Comparison of ENCODE assay signal across 11 mouse cellular contexts in the genomic region with DNA sequence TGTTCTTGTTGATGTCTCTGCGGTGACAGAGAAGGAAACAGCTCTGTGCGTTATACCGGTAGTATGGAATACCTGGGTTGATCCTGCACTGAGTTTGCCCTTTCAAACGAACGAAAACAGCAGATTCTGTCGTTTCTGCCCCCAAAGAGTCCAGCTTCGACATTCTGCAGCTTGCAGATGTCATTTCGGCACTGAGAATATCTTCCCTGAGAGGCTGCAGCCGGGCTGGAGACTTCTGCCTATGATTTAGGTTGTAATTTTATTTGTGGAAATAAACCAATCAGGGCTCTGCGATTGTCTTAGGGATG.
A peak's percentile ranks its signal among the peaks of the same experiment; 100 is the strongest.
DNase-seq lines count a peak whose midpoint lies in the region; ATAC-seq and TF ChIP-seq lines count a peak whose summit lies in the region.
"Had no signal": no experiment of that assay in that cellular context is flagged by ENCODE, and none has a peak within 500 bp of the region (broad histone marks: within the 10 kb centered on the region; RNA-seq: fewer than 3 reads in every experiment).

No protein-coding gene starts in this region.

- H3K27me3 ChIP-seq in neural tube, embryonic 11.5 days (ENCODE audit: control insufficient read depth, insufficient read depth, low read length), result no peaks in the 10 kb centered on the region
- H3K27me3 ChIP-seq in hindbrain, embryonic 11.5 days (ENCODE audit: control insufficient read depth, insufficient read depth, low read length), result no peaks in the 10 kb centered on the region
- no peaks in the 10 kb centered on the region for H3K27me3 ChIP-seq in midbrain, embryonic 13.5 days
- H3K27me3 ChIP-seq in lung, postnatal 0 days (replicated peaks; ENCODE audit: insufficient read depth, low read length), result no peaks in the 10 kb centered on the region
- H3K27me3 ChIP-seq in stomach, postnatal 0 days (ENCODE audit: control insufficient read depth, insufficient read depth, low read length), result no peaks in the 10 kb centered on the region

- ATAC-seq in neural tube, embryonic 11.5 days (ENCODE audit: insufficient read depth, low FRiP score, low TSS enrichment), result no peak
- no peak; the same call in 1 of the 2 replicates for ATAC-seq in hindbrain, embryonic 11.5 days (ENCODE audit: low FRiP score)
- ATAC-seq in midbrain, embryonic 13.5 days, result no peak; the same call in 1 of the 2 replicates
- no peak for ATAC-seq in lung, postnatal 0 days
- no peak for ATAC-seq in stomach, postnatal 0 days (ENCODE audit: low FRiP score, low TSS enrichment)

- no peak overlapping the region for H3K27ac ChIP-seq in neural tube, embryonic 11.5 days (ENCODE audit: low read depth, low read length)
- H3K27ac ChIP-seq in hindbrain, embryonic 11.5 days (ENCODE audit: low read depth, low read length), result peak overlapping the region; percentile 32; the same call in 1 of the 2 replicates
- peak overlapping the region; percentile 85 for H3K27ac ChIP-seq in midbrain, embryonic 13.5 days
- no peak overlapping the region for H3K27ac ChIP-seq in lung, postnatal 0 days (ENCODE audit: low read length)
- no peak overlapping the region for H3K27ac ChIP-seq in stomach, postnatal 0 days (replicated peaks)
- H3K27ac ChIP-seq: liver, embryonic 14.5 days had no signal

- peak overlapping the region; percentile 46 for H3K4me2 ChIP-seq in neural tube, embryonic 11.5 days (ENCODE audit: low read depth)
- peak overlapping the region; percentile 27 for H3K4me2 ChIP-seq in hindbrain, embryonic 11.5 days (replicated peaks; ENCODE audit: low read depth, low read length)
- H3K4me2 ChIP-seq in midbrain, embryonic 13.5 days (replicated peaks), result peak overlapping the region; percentile 56
- no peak overlapping the region for H3K4me2 ChIP-seq in lung, postnatal 0 days (replicated peaks; ENCODE audit: low read depth, low read length)
- H3K4me2 ChIP-seq in stomach, postnatal 0 days (replicated peaks; ENCODE audit: low read depth), result no peak overlapping the region

- 60% methylated on average over 10 of the region's 10 CpGs for WGBS in neural tube, embryonic 11.5 days
- 60% methylated on average over 10 of the region's 10 CpGs for WGBS in hindbrain, embryonic 11.5 days
- 42% methylated on average over 10 of the region's 10 CpGs for WGBS in midbrain, embryonic 13.5 days
- WGBS in lung, postnatal 0 days, result 71% methylated on average over 10 of the region's 10 CpGs
- WGBS in stomach, postnatal 0 days, result 53% methylated on average over 10 of the region's 10 CpGs

- no peaks in the 10 kb centered on the region for H3K9me3 ChIP-seq in neural tube, embryonic 11.5 days (ENCODE audit: control insufficient read depth, low read length)
- no peaks in the 10 kb centered on the region for H3K9me3 ChIP-seq in hindbrain, embryonic 11.5 days (ENCODE audit: control insufficient read depth, low read length)
- H3K9me3 ChIP-seq in midbrain, embryonic 13.5 days, result no peaks in the 10 kb centered on the region
- H3K9me3 ChIP-seq in lung, postnatal 0 days (ENCODE audit: low read length), result no peaks in the 10 kb centered on the region
- no peaks in the 10 kb centered on the region for H3K9me3 ChIP-seq in stomach, postnatal 0 days (ENCODE audit: control insufficient read depth, low read length)

- TF ChIP-seq EP300 in lung, postnatal 0 days (IDR thresholded peaks at IDR 0.05), result no peak
- no peak for TF ChIP-seq EP300 in stomach, postnatal 0 days (optimal IDR thresholded peaks at IDR 0.05)

- H3K36me3 ChIP-seq in neural tube, embryonic 11.5 days (ENCODE audit: control insufficient read depth, insufficient read depth, low read length), result no peaks in the 10 kb centered on the region
- no peaks in the 10 kb centered on the region for H3K36me3 ChIP-seq in hindbrain, embryonic 11.5 days (ENCODE audit: control insufficient read depth, insufficient read depth, low read length)
- no peaks in the 10 kb centered on the region for H3K36me3 ChIP-seq in midbrain, embryonic 13.5 days
- no peaks in the 10 kb centered on the region for H3K36me3 ChIP-seq in lung, postnatal 0 days (ENCODE audit: insufficient read depth, low read length)
- H3K36me3 ChIP-seq in stomach, postnatal 0 days (ENCODE audit: control insufficient read depth, insufficient read depth, low read length), result no peaks in the 10 kb centered on the region

- H3K9ac ChIP-seq in neural tube, embryonic 11.5 days (ENCODE audit: low read length), result no peak overlapping the region; the same call in 1 of the 2 replicates
- H3K9ac ChIP-seq in hindbrain, embryonic 11.5 days (ENCODE audit: low read depth, low read length), result no peak overlapping the region
- H3K9ac ChIP-seq in midbrain, embryonic 13.5 days (replicated peaks), result peak overlapping the region; percentile 43
- no peak overlapping the region for H3K9ac ChIP-seq in lung, postnatal 0 days (replicated peaks; ENCODE audit: low read depth)
- no peak overlapping the region for H3K9ac ChIP-seq in stomach, postnatal 0 days (ENCODE audit: low read length)
- H3K9ac ChIP-seq: liver, embryonic 14.5 days had no signal

- H3K4me1 ChIP-seq in neural tube, embryonic 11.5 days (ENCODE audit: control insufficient read depth, insufficient read depth, low read length), result peaks cover 5% of the 10 kb centered on the region; the same call in 1 of the 2 replicates
- H3K4me1 ChIP-seq in hindbrain, embryonic 11.5 days (replicated peaks; ENCODE audit: control insufficient read depth, insufficient read depth, low read length), result no peaks in the 10 kb centered on the region
- peaks cover 15% of the 10 kb centered on the region for H3K4me1 ChIP-seq in midbrain, embryonic 13.5 days (replicated peaks)
- no peaks in the 10 kb centered on the region for H3K4me1 ChIP-seq in lung, postnatal 0 days (ENCODE audit: insufficient read depth, low read depth, low read length)
- H3K4me1 ChIP-seq in stomach, postnatal 0 days (replicated peaks; ENCODE audit: control insufficient read depth, insufficient read depth), result no peaks in the 10 kb centered on the region

- DNase-seq in neural tube, embryonic 11.5 days (ENCODE audit: low spot score), result peak; percentile 18
- no peak for DNase-seq in neural tube, embryonic 10.5 days (ENCODE audit: extremely low spot score, low spot score)
- no peak for DNase-seq in hindbrain, embryonic 11.5 days (ENCODE audit: low spot score)
- no peak for DNase-seq in retina, postnatal 1 day
- DNase-seq in lung, postnatal 0 days (ENCODE audit: low spot score), result no peak
- DNase-seq in stomach, postnatal 0 days (ENCODE audit: low spot score), result no peak
- DNase-seq: adrenal gland, postnatal 36 days; lung, postnatal 36 days had no signal

- no peak for TF ChIP-seq CTCF in lung, postnatal 0 days (IDR thresholded peaks at IDR 0.05)
- TF ChIP-seq CTCF in stomach, postnatal 0 days (IDR thresholded peaks at IDR 0.05; ENCODE audit: low read depth), result no peak

- no peak overlapping the region for H3K4me3 ChIP-seq in neural tube, embryonic 11.5 days (ENCODE audit: low read depth, low read length)
- H3K4me3 ChIP-seq in hindbrain, embryonic 11.5 days (ENCODE audit: low read depth, low read length), result peak overlapping the region; percentile 29
- H3K4me3 ChIP-seq in midbrain, embryonic 13.5 days (replicated peaks), result peak overlapping the region; percentile 38
- H3K4me3 ChIP-seq in lung, postnatal 0 days (ENCODE audit: low read depth, low read length), result no peak overlapping the region
- no peak overlapping the region for H3K4me3 ChIP-seq in stomach, postnatal 0 days (ENCODE audit: low read depth, low read length)
- H3K4me3 ChIP-seq: myocyte had no signal

Comparison
In these comparisons a context has a peak if more than half of its experiments do, and no peak if none do; other contexts are left out.
1. H3K27ac ChIP-seq: peak in hindbrain, embryonic 11.5 days (single experiment) and midbrain, embryonic 13.5 days (single experiment); none in neural tube, embryonic 11.5 days (single experiment), lung, postnatal 0 days (single experiment) and stomach, postnatal 0 days (single experiment).
2. H3K4me2 ChIP-seq: peak in neural tube, embryonic 11.5 days (single experiment), hindbrain, embryonic 11.5 days (single experiment) and midbrain, embryonic 13.5 days (single experiment); none in lung, postnatal 0 days (single experiment) and stomach, postnatal 0 days (single experiment).
3. H3K4me3 ChIP-seq: peak in hindbrain, embryonic 11.5 days (single experiment) and midbrain, embryonic 13.5 days (single experiment); none in neural tube, embryonic 11.5 days (single experiment), lung, postnatal 0 days (single experiment) and stomach, postnatal 0 days (single experiment).